Mouse (Mus musculus) hindbrain, embryonic 13.5 days (tissue): ENCODE data around the gene Rsf1. TPM values are rescaled to one million over a fixed set of nuclear protein-coding genes. Genes with fewer than 3 reads are reported as not detected.

Experiments used
- ATAC-seq: fragments of 200-750 bp; cut with Nextera tagmentation; 2 replicates; pipeline ENCODE4 v1.8.0; 2017; ENCODE audit warnings: moderate TSS enrichment; ENCODE audit not compliant: low FRiP score
- H3K27ac ChIP-seq: fragments of 300-500 bp; sonication (generic); 2 replicates; pipeline ENCODE4 v1.5.1; 2015; ENCODE audit warnings: inconsistent platforms, mild to moderate bottlenecking, moderate library complexity
- H3K27me3 ChIP-seq: fragments of 300-500 bp; sonication (generic); 2 replicates; pipeline ENCODE4 v1.6.1; 2015; ENCODE audit warnings: mild to moderate bottlenecking, inconsistent platforms
- H3K36me3 ChIP-seq: fragments of 300-500 bp; sonication (generic); 2 replicates; pipeline ENCODE4 v1.6.1; 2015; ENCODE audit warnings: mild to moderate bottlenecking, inconsistent platforms
- H3K4me1 ChIP-seq: fragments of 300-500 bp; sonication (generic); replicated peaks from 2 replicates; pipeline ENCODE4 v1.6.1; 2015; ENCODE audit warnings: inconsistent platforms
- H3K4me2 ChIP-seq: fragments of 300-500 bp; sonication (generic); 2 replicates; pipeline ENCODE4 v1.6.1; 2015; ENCODE audit warnings: inconsistent platforms, mild to moderate bottlenecking, moderate library complexity
- H3K4me3 ChIP-seq: fragments of 300-500 bp; sonication (generic); 2 replicates; pipeline ENCODE4 v1.5.1; 2015; ENCODE audit warnings: mild to moderate bottlenecking, inconsistent platforms
- H3K9ac ChIP-seq: fragments of 300-500 bp; sonication (generic); 2 replicates; pipeline ENCODE4 v1.6.1; 2015; ENCODE audit warnings: mild to moderate bottlenecking, inconsistent platforms
- H3K9me3 ChIP-seq: fragments of 300-500 bp; sonication (generic); 2 replicates; pipeline ENCODE4 v1.6.1; 2016; ENCODE audit warnings: inconsistent platforms
- WGBS: fragments of 180-500 bp; shearing (Covaris S2); methylation state at CpG from one replicate; pipeline ENCODE4 v1.1.7; 2015; 5-methylcytosine and 5-hydroxymethylcytosine counted together
- polyA plus RNA-seq: library from polyadenylated mRNA; unstranded; fragments of >200 nt; fragmentation: Nextera tagmentation; extraction: Ambion mirVana; gene quantifications from 2 replicates; pipeline ENCODE4 v1.2.1, GENCODE M21; 2015

Rsf1 gene
- polyA plus RNA-seq, 1 experiment from 2014 or later = 36.2 TPM

DNA sequence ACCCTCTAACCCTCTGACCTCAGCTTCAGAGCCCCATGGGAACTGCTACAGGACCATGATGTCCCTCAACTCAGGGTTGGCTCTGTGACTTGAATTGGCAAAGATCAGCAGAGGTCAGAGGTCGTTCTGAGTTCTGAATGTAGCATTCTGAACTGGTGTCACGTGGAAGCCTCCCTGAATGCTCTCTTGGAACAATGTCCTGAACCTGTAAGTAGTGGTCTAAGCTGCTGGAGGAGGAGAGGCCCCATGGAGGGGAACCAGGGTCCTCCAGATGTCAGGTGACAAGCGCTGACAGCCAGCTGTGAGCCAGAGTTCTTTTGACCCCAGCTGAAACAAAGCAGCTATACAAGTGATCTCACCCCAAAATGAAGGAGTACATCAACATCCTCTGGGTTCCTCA is 150.7 kb downstream of the Rsf1 start:
- no peak overlapping the region for H3K27ac ChIP-seq
- no peak overlapping the region for H3K4me3 ChIP-seq
- H3K4me2 ChIP-seq = no peak overlapping the region
- H3K4me1 ChIP-seq = peaks cover 25% of the 10 kb centered on the region
- H3K36me3 ChIP-seq = peaks cover 13% of the 10 kb centered on the region
- H3K9ac ChIP-seq = no peak overlapping the region
- H3K27me3 ChIP-seq = 0 out of 2 replicates have a peak, but pooled peaks cover under 1% of the 10 kb centered on the region
- no peaks in the 10 kb centered on the region for H3K9me3 ChIP-seq
- no peak for ATAC-seq
- 30% methylated on average over 3 of the region's 3 CpGs for whole genome bisulfite sequencing

DNA sequence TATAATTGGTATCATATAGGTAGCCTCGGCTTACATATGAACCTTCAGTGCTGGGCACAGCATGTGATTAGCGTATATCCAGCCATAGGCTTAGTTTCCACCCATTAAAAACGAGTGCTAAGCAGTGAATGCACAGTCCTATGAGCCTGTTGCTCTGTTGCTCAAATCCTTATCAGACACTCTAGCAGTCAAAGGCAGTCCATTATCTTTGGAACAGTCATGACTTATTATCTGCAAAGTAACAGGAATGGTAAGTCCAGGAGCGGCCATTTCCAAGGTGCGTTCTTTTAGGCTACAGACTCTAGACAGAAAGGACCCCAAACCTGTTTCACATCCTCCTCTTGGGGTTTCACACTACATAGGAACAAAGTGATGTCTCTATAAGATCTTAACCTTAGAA is 153.9 kb downstream of the Rsf1 start:
- Histone ChIP-seq H3K9me3 (no peaks in the 10 kb centered on the region), H3K27ac (no peak overlapping the region), H3K36me3 (no peaks in the 10 kb centered on the region), H3K4me3 (no peak overlapping the region), H3K27me3 (peaks cover 6% of the 10 kb centered on the region; the same call in 1 of the 2 replicates), H3K9ac (no peak overlapping the region), H3K4me2 (no peak overlapping the region), H3K4me1 (peaks cover 37% of the 10 kb centered on the region)
- 92% methylated on average over 5 of the region's 5 CpGs for WGBS
- no peak for ATAC-seq

DNA sequence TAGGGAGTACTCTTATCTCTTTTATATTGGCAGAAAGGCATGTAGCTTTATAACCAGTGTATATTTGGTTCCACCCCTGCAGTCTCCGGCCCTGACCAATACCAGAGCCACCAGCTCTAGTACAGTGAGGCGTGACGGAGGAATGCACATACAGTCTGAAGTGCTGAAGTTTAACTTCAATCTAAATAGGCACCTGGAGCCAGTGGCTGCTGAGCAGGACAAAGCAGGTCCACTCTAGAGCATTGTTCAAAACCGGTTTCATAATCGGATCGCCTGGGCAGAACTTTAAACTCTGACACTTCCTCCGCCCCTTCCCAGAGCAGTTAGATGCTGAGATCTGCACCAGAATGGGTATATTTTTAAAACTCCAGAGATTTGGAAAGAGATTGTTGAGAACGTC is 155.3 kb downstream of the Rsf1 start:
- WGBS = 84% methylated on average over 8 of the region's 8 CpGs
- ATAC-seq = no peak
- Histone ChIP-seq H3K9me3 (no peaks in the 10 kb centered on the region), H3K4me2 (no peak overlapping the region), H3K4me1 (peaks cover 27% of the 10 kb centered on the region), H3K4me3 (no peak overlapping the region), H3K27me3 (peaks cover 6% of the 10 kb centered on the region; the same call in 1 of the 2 replicates), H3K36me3 (no peaks in the 10 kb centered on the region), H3K9ac (no peak overlapping the region), H3K27ac (no peak overlapping the region)

DNA sequence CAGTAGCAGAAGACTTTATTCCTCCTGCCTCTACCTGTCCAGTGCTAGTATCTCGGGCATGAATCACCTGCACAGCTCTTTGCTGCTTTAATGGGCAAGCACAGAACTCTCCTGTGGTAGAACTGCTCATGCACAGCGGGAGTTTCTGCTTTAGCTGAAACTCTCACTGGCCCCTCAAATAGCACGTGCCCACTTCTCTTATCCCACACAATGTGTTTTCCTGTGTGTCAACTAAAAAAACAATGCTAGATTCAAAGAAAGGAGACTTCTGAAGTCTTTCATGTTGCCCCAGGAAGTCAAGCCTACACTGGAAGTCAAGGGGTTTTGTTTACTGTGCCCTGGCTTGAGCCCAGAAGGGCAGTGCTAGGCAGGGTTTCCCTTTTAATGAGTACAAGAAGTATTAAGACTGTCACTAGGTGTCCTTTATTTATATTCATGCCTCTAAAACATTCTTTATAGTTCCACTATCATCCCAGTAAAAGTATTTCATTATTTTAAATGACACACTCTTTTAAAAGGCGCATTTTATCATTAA is 156.3 kb downstream of the Rsf1 start:
- 27% methylated on average over 4 of the region's 4 CpGs for WGBS
- no peak overlapping the region for H3K9ac ChIP-seq
- peaks cover 27% of the 10 kb centered on the region for H3K4me1 ChIP-seq
- no peaks in the 10 kb centered on the region for H3K36me3 ChIP-seq
- no peak overlapping the region for H3K4me3 ChIP-seq
- peak overlapping the region; percentile 11 for H3K4me2 ChIP-seq
- no peak overlapping the region for H3K27ac ChIP-seq
- H3K27me3 ChIP-seq = peaks cover 6% of the 10 kb centered on the region; the same call in 1 of the 2 replicates
- no peaks in the 10 kb centered on the region for H3K9me3 ChIP-seq
- no peak for ATAC-seq

DNA sequence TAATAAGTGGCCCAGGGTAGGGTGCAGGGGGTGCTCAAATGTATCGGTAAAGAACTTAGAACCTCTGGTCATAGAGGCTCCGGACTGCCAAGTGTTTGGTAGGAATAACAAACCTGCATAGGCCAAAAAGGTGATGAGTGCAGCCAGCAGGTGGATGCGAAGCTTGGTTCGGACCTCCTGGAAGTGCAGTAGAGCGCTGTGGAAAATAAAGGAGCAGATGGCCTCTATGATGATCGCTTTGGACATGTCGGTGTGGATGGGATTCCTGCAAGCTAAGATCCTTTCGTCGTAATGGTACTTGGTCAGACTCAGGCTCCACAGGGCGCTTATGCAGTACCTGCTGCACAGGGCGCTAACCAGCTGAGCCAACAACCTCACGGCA is 157.6 kb downstream of the Rsf1 start:
- H3K9ac ChIP-seq = peak overlapping the region; percentile 79
- no peaks in the 10 kb centered on the region for H3K9me3 ChIP-seq
- H3K36me3 ChIP-seq = no peaks in the 10 kb centered on the region
- peak overlapping the region; percentile 95 for H3K4me2 ChIP-seq
- H3K27ac ChIP-seq = no peak overlapping the region
- peaks cover 6% of the 10 kb centered on the region; the same call in 1 of the 2 replicates for H3K27me3 ChIP-seq
- WGBS = 6% methylated on average over 12 of the region's 12 CpGs
- peaks cover 24% of the 10 kb centered on the region for H3K4me1 ChIP-seq
- ATAC-seq = no peak
- peak overlapping the region; percentile 68 for H3K4me3 ChIP-seq

DNA sequence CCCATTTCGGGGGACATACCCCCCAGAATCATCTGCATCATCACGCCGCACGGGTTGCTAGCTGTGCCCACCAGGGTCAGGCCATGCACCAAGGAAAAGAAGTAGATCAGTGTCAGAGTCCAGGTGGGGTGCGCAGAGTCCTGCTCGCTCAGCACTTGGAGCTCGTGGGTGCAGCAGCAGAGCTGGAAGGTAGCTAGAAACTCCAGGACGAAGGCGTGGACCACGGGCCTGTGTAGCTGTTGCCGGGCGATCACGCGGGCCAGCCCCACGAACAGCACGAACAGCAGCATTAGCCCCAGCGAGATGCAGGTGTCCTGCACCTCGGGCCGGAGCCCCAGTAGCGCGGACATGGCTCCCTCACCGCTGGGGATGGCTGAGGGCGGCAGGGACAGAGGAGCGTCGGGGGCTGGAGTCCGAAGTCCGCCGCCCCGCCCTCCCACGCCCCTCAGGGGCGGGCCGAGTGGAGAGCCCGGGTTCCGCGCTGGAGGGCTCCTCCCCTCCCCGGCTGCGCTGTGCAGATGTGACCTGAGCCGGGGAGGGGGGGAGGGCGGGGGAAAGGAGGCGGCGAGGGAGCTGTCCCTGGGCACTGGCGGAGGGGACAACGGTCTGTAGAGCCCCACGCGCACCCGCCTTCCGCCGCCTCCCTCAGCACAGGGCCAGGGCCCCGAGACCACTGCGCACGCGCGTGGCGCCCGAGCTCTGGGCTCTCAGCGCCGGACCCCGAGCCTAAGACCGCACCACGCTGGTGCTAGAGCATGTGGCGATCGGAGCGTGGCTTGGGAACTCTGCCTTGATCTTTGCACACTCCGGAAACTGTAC is 158.2 kb downstream of the Rsf1 start, which contains the start of gene Aqp11:
Gene Aqp11 (minus strand): TSS at position 652 of the 819 bp plus-strand sequence.
- Histone ChIP-seq H3K27me3 (peaks cover 6% of the 10 kb centered on the region; the same call in 1 of the 2 replicates), H3K9ac (peak within 1 kb of the TSS; percentile 79), H3K4me3 (peak within 1 kb of the TSS; percentile 68), H3K9me3 (no peaks in the 10 kb centered on the region), H3K36me3 (no peaks in the 10 kb centered on the region), H3K4me2 (peak within 1 kb of the TSS; percentile 95), H3K4me1 (peaks cover 24% of the 10 kb centered on the region), H3K27ac (peak within 1 kb of the TSS; percentile 31)
- peak; percentile 96 for ATAC-seq
- WGBS = under 1% methylated on average over 45 of the region's 64 CpGs

DNA sequence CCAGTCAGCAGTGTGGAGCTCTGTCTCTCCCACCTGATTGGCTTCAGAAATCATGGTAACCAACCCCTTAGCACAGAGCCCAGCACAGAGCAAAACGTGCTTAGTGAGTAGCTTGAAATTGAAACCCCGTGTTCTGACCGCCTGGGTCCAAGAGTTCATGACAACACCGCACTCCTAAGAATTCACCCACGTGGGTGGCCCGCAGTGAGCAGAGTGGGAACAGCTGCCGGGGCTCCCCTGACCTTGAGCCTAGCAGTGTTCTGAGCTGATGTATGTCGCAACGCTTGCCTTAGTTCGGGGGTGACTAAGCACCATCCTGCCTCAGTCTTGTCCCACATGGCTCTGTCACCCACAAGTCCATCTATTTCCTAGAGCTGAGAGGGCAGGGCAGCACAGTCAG is 161.3 kb downstream of the Rsf1 start:
- 57% methylated on average over 10 of the region's 10 CpGs for WGBS
- Histone ChIP-seq H3K27me3 (peaks cover under 1% of the 10 kb centered on the region; the same call in 1 of the 2 replicates), H3K9ac (no peak overlapping the region), H3K27ac (no peak overlapping the region), H3K4me3 (no peak overlapping the region), H3K4me1 (peaks cover 14% of the 10 kb centered on the region), H3K36me3 (no peaks in the 10 kb centered on the region), H3K9me3 (no peaks in the 10 kb centered on the region), H3K4me2 (no peak overlapping the region)
- ATAC-seq = no peak

DNA sequence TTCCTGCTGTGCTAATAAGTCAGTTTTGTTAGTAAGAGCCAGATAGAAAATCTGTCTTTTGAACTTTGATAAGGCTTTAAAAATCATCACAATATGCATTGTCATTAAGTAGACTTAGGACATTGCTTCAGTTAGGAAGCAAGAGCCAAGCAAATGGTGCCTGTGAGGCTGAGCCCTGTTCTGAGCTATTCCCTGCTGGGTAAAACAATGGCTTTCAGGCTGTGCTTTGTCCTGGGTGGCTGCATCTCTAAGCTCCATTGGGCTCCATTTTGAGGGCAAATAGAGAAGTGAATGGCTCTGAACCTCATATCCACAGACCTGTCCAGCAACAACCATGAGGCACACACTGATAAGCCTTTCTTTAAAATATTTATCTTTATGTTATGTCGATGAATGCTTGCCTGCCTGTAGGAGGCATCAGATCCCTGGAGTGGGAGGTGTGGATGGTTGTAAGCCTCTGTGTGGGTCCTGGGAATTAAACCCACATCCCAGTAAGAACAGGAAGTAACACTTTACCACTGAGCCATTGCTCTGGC is 162.1 kb downstream of the Rsf1 start:
- Histone ChIP-seq H3K4me3 (no peak overlapping the region), H3K36me3 (no peaks in the 10 kb centered on the region), H3K27me3 (no peaks in the 10 kb centered on the region), H3K9me3 (no peaks in the 10 kb centered on the region), H3K27ac (no peak overlapping the region), H3K4me1 (peaks cover 8% of the 10 kb centered on the region), H3K9ac (no peak overlapping the region), H3K4me2 (no peak overlapping the region)
- ATAC-seq = no peak
- 28% methylated on average over 1 of the region's 1 CpGs for WGBS

Other genes with a start within 250 kb of the Rsf1 start
- gene Usp35, start 247.9 kb upstream of the Rsf1 start, polyA plus RNA-seq = 3.2 and 3.6 TPM in 2 replicates
- gene Kctd21, start 247.6 kb upstream of the Rsf1 start, polyA plus RNA-seq = 7.6 and 7.9 TPM in 2 replicates
- 16.5 and 17.4 TPM in 2 replicates for gene Alg8, start 208.3 kb upstream of the Rsf1 start, polyA plus RNA-seq
- 445 and 471 TPM in 2 replicates for gene Ndufc2, start 179.9 kb upstream of the Rsf1 start, polyA plus RNA-seq
- gene Thrsp, start 162.2 kb upstream of the Rsf1 start, polyA plus RNA-seq = 1.8 and 2.6 TPM in 2 replicates
- 1.1 and 1.5 TPM in 2 replicates for gene Kctd14, start 128.6 kb upstream of the Rsf1 start, polyA plus RNA-seq
- gene Ints4, start 98.9 kb upstream of the Rsf1 start, polyA plus RNA-seq = 50.0 and 50.9 TPM in 2 replicates
- 45.9 and 51.0 TPM in 2 replicates for gene Aamdc, start 392 bp upstream of the Rsf1 start, polyA plus RNA-seq
- 192 and 198 TPM in 2 replicates for gene Clns1a, start 116.7 kb downstream of the Rsf1 start, polyA plus RNA-seq
- gene Aqp11, start 158.4 kb downstream of the Rsf1 start, polyA plus RNA-seq = 14.2 and 15.1 TPM in 2 replicates
- gene Pak1, start 208.7 kb downstream of the Rsf1 start, polyA plus RNA-seq = 130 and 132 TPM in 2 replicates